Mouse (Mus musculus) heart, embryonic 11.5 days (tissue): ENCODE data around the gene Samd8. TPM values are rescaled to one million over a fixed set of nuclear protein-coding genes. Genes with fewer than 3 reads are reported as not detected.

Source experiments
- ATAC-seq: fragments of 200-750 bp; cut with Nextera tagmentation; replicated peaks from 2 replicates; pipeline ENCODE4 v1.8.0; 2017; ENCODE audit warnings: moderate library complexity; ENCODE audit not compliant: insufficient number of reproducible peaks, low FRiP score, low TSS enrichment
- H3K27ac ChIP-seq: fragments of 300-500 bp; sonication (generic); 2 replicates; pipeline ENCODE4 v1.5.1; 2014; ENCODE audit warnings: mild to moderate bottlenecking, low read depth, low read length
- H3K27me3 ChIP-seq: fragments of 300-500 bp; sonication (generic); 2 replicates; pipeline ENCODE4 v1.6.1; 2014; ENCODE audit warnings: mild to moderate bottlenecking, low read length, mixed read lengths; ENCODE audit not compliant: control insufficient read depth, insufficient read depth
- H3K36me3 ChIP-seq: fragments of 300-500 bp; sonication (generic); 2 replicates; pipeline ENCODE4 v1.6.1; 2014; ENCODE audit warnings: mild to moderate bottlenecking, low read length, moderate library complexity, mixed read lengths; ENCODE audit not compliant: control insufficient read depth, insufficient read depth
- H3K4me1 ChIP-seq: fragments of 300-500 bp; sonication (generic); 2 replicates; pipeline ENCODE4 v1.6.1; 2014; ENCODE audit warnings: low read length; ENCODE audit not compliant: control insufficient read depth, insufficient read depth
- H3K4me2 ChIP-seq: fragments of 300-500 bp; sonication (generic); 2 replicates; pipeline ENCODE4 v1.6.1; 2014; ENCODE audit warnings: mild to moderate bottlenecking, moderate library complexity
- H3K4me3 ChIP-seq: fragments of 300-500 bp; sonication (generic); 2 replicates; pipeline ENCODE4 v1.5.1; 2014; ENCODE audit warnings: low read depth, low read length
- H3K9ac ChIP-seq: fragments of 300-500 bp; sonication (generic); 2 replicates; pipeline ENCODE4 v1.6.1; 2014; ENCODE audit warnings: mild to moderate bottlenecking, low read depth, low read length, moderate library complexity
- H3K9me3 ChIP-seq: fragments of 300-500 bp; sonication (generic); replicated peaks from 2 replicates; pipeline ENCODE4 v1.6.1; 2016; ENCODE audit warnings: low read length; ENCODE audit not compliant: control insufficient read depth
- WGBS: fragments of 180-500 bp; shearing (Covaris S2); extraction: QIAGEN DNeasy Blood & Tissue Kit; methylation state at CpG from one replicate; pipeline ENCODE4 v1.1.7; 2014; ENCODE audit not compliant: insufficient replicate concordance; 5-methylcytosine and 5-hydroxymethylcytosine counted together
- polyA plus RNA-seq: library from polyadenylated mRNA; unstranded; fragments of >200 nt; fragmentation: Nextera tagmentation; extraction: Ambion mirVana; gene quantifications from 2 replicates; pipeline ENCODE4 v1.2.1, GENCODE M21; 2014

Samd8 gene
- polyA plus RNA-seq, 1 experiment from 2014 or later = 10.8 TPM

- H3K4me3 ChIP-seq = no peak overlapping the region
- no peak overlapping the region for H3K27ac ChIP-seq
- H3K9ac ChIP-seq = no peak overlapping the region
- H3K9me3 ChIP-seq = no peaks in the 10 kb centered on the region
- H3K27me3 ChIP-seq = no peaks in the 10 kb centered on the region
- peaks cover 33% of the 10 kb centered on the region; the same call in 1 of the 2 replicates for H3K4me1 ChIP-seq
- ATAC-seq = peak; percentile 24
- H3K4me2 ChIP-seq = no peak overlapping the region
- H3K36me3 ChIP-seq = no peaks in the 10 kb centered on the region
- WGBS = 90% methylated on average over 4 of the region's 4 CpGs
Measured at GRCm38 (mm10) chr14:21820880-21821505, 70.7 kb downstream of the Samd8 start.

- H3K4me1 ChIP-seq = peaks cover 36% of the 10 kb centered on the region; the same call in 1 of the 2 replicates
- peak overlapping the region; percentile 87 for H3K27ac ChIP-seq
- H3K9me3 ChIP-seq = no peaks in the 10 kb centered on the region
- H3K27me3 ChIP-seq = no peaks in the 10 kb centered on the region
- H3K36me3 ChIP-seq = no peaks in the 10 kb centered on the region
- ATAC-seq = no peak
- no peak overlapping the region for H3K4me2 ChIP-seq
- H3K9ac ChIP-seq = no peak overlapping the region
- WGBS = 42% methylated on average over 7 of the region's 7 CpGs
- no peak overlapping the region for H3K4me3 ChIP-seq
Measured at GRCm38 (mm10) chr14:21822307-21822706, 72.0 kb downstream of the Samd8 start.

- peak overlapping the region; percentile 87 for H3K27ac ChIP-seq
- 16% methylated on average over 7 of the region's 7 CpGs for WGBS
- no peak overlapping the region for H3K4me3 ChIP-seq
- peaks cover 36% of the 10 kb centered on the region; the same call in 1 of the 2 replicates for H3K4me1 ChIP-seq
- H3K9me3 ChIP-seq = no peaks in the 10 kb centered on the region
- peak; percentile 44; the same call in 1 of the 2 replicates for ATAC-seq
- H3K4me2 ChIP-seq = no peak overlapping the region
- H3K27me3 ChIP-seq = no peaks in the 10 kb centered on the region
- H3K36me3 ChIP-seq = no peaks in the 10 kb centered on the region
- no peak overlapping the region for H3K9ac ChIP-seq
Measured at GRCm38 (mm10) chr14:21822795-21823374, 72.6 kb downstream of the Samd8 start.

- peaks cover 36% of the 10 kb centered on the region; the same call in 1 of the 2 replicates for H3K4me1 ChIP-seq
- no peak overlapping the region for H3K4me2 ChIP-seq
- peak overlapping the region; percentile 87 for H3K27ac ChIP-seq
- no peaks in the 10 kb centered on the region for H3K36me3 ChIP-seq
- no peaks in the 10 kb centered on the region for H3K27me3 ChIP-seq
- no peaks in the 10 kb centered on the region for H3K9me3 ChIP-seq
- no peak overlapping the region for H3K4me3 ChIP-seq
- no peak overlapping the region for H3K9ac ChIP-seq
- no peak for ATAC-seq
- WGBS = 35% methylated on average over 7 of the region's 7 CpGs
Measured at GRCm38 (mm10) chr14:21823897-21824296, 73.6 kb downstream of the Samd8 start.

- H3K27me3 ChIP-seq = no peaks in the 10 kb centered on the region
- H3K9me3 ChIP-seq = no peaks in the 10 kb centered on the region
- peak within 1 kb of the TSS; percentile 87 for H3K27ac ChIP-seq
- H3K4me2 ChIP-seq = no peak within 1 kb of the TSS
- no peak within 1 kb of the TSS for H3K4me3 ChIP-seq
- peaks cover 36% of the 10 kb centered on the region; the same call in 1 of the 2 replicates for H3K4me1 ChIP-seq
- 0 out of 2 replicates have a peak within 1 kb of the TSS, but pooled peaks have one; percentile 6 for H3K9ac ChIP-seq
- no peak for ATAC-seq
- WGBS = 90% methylated on average over 2 of the region's 2 CpGs
- no peaks in the 10 kb centered on the region for H3K36me3 ChIP-seq
Measured at GRCm38 (mm10) chr14:21824938-21825337, 74.6 kb downstream of the Samd8 start, which contains the start of gene Vdac2. Gene Vdac2 (plus strand): TSS chr14:21825238.

- H3K4me1 ChIP-seq = peaks cover 43% of the 10 kb centered on the region
- H3K27ac ChIP-seq = no peak overlapping the region
- ATAC-seq = no peak
Measured at GRCm38 (mm10) chr14:21825786-21826491, 75.6 kb downstream of the Samd8 start.

GRCm38 (mm10) chr14:21830876-21831767, 80.8 kb downstream of the Samd8 start:
- ATAC-seq = peak; percentile 99
- Histone ChIP-seq H3K4me1 (peaks cover 32% of the 10 kb centered on the region), H3K27ac (peak overlapping the region; percentile 98), H3K9me3 (no peaks in the 10 kb centered on the region), H3K36me3 (peaks cover 8% of the 10 kb centered on the region; the same call in 1 of the 2 replicates), H3K27me3 (no peaks in the 10 kb centered on the region), H3K9ac (peak overlapping the region; percentile 94), H3K4me3 (peak overlapping the region; percentile 98), H3K4me2 (peak overlapping the region; percentile 87)
- WGBS = under 1% methylated on average over 67 of the region's 73 CpGs

More at GRCm38 (mm10) chr14:21825786-21826491, 75.6 kb downstream of the Samd8 start:
- Histone ChIP-seq H3K9ac (no peak overlapping the region), H3K4me3 (no peak overlapping the region), H3K9me3 (no peaks in the 10 kb centered on the region), H3K36me3 (no peaks in the 10 kb centered on the region), H3K27me3 (no peaks in the 10 kb centered on the region), H3K4me2 (no peak overlapping the region)
- WGBS = 85% methylated on average over 9 of the region's 9 CpGs
